Mouse (Mus musculus): Measurements from ENCODE around the gene Prpf40b.

The Prpf40b gene

DNA sequence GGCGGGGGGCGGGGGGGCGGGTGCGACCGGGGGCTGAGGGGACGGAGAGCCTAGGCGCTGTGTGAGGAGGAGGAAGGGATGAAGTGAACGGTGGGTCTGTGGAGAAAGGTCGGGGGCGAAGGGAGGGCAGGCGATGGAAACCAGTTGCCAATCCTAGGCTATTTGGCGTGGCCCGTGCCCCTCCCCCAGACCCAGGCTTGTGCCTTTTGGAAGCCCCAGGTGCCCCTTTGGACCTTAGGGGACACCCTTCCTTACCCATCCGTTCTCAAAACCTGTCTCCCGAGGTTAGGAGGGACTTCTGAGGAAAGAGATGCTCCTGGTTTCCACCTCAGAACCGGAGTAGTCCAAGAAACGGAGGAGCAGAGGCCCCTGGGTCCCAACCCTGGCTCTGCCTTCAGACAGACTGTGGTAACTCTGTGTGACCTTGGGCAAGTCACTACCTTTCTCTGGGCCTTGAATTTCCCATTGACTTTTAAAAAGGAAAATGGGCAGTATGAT is 646 bp downstream of the Prpf40b start, which contains the start of gene Fam186b:
Fam186b (minus strand) TSS at position 405 of the 498 bp plus-strand sequence.
- DNase-seq, result no peak

DNA sequence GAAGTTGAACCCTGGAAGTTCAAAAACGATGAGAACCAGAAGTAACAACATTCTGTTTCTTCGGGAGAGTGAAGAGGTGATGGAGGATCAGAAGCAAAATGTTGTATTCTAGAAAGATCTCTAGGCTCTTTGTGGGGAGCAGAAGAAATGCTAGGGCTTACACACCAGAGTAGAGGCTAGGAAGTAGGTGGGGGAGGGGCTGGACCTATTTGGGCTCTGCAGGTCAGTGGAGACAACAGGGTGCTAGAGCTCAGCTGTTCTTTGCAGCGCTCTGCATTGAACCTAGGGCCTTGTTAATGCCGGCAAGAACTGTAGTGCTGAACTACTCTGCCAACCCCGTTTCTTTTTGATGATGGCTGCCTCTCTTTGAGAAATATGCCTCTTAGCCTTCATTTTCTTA is 1.3 kb downstream of the Prpf40b start:
- DNase-seq, result no peak

DNA sequence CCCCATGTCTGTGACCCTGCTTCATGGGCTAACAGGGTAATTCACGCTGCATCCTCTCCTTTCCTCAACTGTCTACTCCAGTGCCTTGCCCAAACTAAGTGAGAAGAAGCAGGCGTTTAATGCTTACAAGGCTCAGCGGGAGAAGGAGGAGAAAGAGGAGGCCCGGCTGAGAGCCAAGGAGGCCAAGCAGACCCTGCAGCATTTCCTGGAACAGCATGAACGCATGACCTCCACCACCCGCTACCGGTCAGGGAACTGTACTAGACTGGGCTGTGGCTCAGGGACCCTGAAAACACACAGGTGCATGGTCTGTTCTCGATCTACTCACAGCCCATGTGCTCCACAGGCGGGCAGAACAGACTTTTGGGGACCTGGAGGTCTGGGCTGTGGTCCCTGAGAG is 12.6 kb downstream of the Prpf40b start:
- no peak for DNase-seq

DNA sequence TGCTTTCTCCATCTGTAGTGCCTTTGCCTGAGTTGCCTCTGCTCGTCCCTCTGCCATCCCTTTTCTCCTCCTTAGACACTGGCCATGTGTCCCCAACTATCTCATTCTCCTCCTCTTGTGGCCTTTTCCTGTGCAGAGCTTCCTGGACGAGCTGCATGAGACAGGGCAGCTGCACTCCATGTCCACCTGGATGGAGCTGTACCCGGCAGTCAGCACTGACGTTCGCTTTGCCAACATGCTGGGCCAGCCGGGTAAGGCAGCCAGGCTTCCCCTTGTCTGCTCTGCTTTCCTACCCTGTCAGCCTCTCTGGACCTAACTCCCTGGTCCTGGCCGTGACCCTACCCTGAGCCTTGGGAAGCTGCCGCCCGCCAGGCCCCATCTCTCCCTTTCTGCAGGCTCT is 14.7 kb downstream of the Prpf40b start:
- DNase-seq, result no peak

DNA sequence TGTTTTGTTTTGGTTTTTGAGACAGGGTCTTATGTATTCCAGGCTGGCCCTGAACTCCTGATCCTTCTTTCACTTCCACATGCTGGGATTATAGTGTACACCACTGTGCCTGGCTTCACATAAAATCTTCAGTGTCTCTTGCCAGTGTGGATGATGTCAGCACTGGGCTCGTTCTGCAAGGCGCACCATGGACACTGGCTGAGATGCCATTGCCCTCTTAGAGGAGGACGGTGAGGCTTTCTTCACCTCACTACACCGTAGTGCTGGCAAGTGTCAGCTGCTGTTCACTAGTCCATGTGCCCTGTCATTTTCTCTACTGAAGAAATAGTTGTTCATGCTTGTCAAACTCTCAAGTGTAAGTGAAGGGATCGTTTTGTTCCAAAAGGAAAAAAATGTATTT is 15.7 kb downstream of the Prpf40b start:
- DNase-seq, result no peak

DNA sequence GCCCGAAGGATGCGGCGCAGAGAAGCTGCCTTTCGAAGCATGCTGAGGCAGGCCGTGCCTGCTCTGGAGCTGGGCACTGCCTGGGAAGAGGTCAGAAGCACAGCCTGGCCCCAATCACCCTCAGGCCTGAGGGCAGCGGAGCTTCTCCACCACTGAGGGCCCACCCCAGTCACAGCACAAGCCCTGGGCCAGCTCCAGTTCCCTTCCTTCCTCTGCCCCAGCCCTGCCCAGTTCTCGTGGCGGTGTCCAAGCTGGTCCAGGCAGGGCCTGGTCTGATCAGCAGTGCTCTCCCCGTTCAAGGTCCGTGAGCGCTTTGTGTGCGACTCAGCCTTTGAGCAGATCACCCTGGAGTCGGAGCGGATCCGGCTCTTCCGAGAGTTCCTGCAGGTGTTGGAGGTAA is 20.0 kb downstream of the Prpf40b start:
- no peak for DNase-seq

DNA sequence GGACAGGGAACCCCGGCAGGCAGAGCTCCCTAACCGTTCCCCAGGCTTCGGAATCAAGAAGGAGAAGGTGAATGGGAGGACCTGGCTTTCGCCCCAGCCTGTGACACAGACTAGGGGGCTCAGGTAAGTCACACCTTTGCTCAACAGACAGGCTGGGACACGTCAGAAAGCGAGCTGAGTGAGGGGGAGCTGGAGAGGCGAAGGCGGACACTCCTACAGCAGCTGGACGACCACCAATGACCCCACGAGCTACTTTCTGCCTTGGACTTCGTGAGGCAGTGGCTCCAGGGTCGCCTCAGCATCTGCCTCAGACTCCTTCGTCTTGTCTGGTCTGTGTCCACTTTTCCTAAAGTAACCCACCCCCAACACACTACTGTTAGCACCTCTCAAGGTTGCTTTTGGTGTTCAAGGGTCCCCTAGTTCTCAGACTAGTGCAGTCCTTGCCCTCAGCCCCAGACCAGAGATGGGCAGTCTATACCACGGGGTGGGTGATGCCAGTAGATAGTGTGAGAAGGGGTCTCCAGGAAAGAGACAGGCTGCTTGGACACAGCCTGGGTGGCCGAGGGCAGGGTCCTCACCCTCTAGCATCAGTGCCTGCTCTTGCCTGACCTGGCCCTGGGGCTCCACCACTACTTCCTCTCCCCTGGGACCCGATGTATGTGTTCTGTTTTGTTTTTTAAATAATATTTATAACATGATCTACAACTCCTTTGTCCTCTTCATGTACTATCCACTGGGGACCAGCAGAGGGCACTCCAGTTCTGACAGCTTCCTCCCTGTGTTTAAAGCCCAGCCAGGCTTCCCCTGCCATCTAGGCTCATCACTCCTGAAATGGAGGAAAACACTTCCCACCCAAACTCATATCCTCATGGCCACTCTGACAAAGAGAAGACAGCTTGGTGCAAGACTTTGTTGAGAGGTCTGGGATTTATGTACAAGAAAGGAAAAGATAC is 21.7 kb downstream of the Prpf40b start:
- peak; percentile 60 for DNase-seq

DNA sequence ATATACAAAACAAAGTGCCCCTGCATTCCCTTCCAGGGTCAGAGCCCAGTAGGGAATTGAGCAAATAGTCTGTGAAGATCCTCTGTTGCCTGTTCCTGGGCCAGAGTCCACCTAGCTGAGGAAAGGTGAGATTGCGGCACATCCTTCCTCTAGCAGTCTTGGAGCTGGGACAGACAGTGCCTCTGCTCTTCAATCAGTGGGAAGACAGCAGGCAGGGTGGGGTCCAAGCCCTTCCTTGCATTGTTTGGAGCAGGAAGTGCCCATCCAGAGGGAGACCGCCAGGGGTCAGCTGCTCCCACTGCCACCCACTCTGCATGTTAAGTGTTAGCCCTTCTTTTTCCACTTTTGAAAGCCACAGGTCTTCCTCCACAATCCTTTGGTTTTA is 22.4 kb downstream of the Prpf40b start:
- DNase-seq, result no peak

DNA sequence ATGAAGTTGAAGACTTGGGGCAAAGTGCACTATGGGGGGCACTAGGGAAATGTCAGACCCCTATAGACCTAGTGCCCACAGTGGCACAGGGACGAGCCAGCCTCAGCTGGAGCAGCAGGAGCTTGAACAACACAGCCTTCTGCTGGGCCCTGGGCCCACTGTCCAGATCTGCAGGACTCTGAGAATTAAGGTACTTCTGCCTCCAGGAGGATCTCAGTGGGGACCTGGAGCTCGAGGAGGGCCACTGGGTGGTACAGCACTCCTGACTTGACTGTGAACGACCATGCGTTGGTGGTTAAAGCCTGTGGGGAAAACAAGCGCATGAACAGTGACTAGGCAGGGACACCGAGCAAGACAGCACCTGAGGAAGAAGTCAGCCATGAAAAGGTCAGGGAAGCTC is 23.2 kb downstream of the Prpf40b start:
- no peak for DNase-seq

DNA sequence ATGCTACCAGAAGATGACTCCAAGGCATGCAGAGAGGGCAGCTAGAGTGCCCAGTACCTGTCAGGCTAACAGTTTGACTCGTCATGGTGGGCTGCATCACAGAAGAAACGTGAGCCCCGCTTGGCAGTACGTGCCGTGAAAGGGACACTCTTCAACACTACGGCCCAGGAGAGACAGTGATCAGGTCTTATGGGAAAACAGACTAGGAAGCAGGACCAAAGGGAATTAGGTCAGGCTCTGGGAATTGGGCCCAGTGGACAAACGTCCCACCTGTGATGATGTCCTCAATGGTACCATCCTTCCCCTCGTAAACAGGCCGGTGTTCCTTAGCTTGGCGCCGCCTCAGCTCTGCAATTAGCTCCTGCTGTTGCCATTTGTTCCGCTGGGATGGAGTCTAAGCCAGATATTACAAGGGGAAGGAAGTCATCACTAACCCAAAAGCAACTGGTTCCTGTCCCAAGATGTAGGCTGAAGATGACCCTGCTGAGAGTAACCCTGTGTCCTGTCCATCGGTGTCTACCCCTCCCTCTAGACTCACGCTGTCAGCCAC is 24.0 kb downstream of the Prpf40b start:
- no peak for DNase-seq

DNA sequence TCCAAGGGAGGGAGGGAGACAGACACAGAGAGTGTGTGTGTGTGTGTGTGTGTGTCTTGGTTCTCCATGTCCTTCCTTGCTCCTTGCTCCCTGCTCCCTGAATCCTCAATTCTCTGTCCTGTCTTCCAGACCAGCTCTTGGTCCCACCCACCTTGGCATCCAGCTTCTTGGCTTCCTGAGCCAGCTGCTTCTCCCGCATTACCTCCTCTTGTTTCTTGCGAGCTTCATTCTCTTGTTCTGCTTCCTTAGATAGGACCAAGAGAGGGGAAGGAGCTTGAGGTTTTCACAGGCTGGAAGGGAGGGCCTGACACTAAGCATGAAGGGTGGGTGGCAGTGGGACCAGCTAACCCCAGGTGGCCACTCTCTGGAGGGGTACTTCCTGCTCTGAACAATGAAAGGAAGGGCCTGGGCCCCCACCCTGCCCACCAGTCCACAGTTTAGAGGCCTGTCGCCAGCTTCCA is 24.6 kb downstream of the Prpf40b start:
- DNase-seq, result no peak

DNA sequence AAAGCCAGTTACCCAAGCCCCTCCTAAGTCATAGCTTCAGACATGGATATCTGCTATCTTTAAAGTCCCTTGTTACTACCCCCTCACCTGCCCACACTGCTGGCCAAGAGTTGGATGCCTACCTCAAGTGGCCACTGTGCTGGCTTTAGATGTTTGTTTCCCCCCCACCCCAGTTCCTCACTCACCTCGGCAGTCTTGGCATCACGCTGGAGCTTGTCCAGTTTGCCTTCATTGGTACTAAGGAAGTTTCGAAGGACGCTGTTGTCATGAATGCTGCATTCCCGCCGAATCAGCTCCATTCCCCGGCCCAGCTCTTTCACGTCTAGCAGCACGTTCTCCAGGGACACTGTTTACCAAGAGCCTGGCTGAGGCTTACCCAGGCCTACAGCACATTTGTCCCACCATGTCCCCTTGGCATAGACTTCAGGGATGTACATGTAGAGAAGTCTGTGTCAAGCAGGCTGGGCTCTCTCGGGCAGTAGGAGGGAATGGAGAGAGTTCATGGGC is 25.3 kb downstream of the Prpf40b start:
- DNase-seq, result no peak

DNA sequence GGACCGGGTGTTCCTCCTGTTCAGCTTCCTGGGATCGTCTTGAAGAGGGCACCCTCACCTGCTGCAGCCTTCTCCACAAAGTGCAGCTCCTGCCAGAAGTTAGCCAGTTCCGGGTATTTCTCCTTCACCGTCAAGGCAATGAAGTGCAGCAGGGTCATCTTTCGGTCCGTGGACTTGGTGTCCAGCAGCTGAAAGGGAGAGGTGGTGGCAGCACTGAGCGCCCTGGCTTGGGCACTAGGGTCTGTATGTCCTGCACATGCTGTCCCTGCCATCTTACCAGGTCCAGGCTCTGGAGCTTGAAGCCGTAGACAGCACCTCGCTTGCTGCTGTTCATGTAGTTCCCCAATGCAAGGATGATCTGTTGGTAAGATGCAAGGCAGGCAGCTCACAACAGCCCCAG is 26.1 kb downstream of the Prpf40b start:
- DNase-seq, result no peak

DNA sequence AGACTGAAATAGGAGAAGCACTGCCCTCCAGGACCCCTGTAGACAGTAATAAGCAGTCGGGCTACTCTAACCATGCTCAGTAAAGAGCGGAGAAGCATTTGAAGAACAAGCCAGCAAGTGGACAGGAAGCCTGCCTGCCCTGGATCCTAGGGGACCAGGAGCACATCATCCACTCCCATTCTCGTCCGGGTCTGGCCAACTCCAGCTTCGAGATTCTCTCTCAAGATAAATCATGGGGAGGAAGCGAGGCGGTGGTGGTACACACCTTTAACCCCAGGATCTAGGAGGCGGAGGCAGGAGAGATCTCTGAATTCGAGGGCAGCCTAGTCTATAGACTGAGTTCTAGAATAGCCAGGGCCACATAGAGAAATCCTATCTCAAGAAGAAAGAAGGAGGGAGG is 29.3 kb downstream of the Prpf40b start:
- DNase-seq, result no peak

DNA sequence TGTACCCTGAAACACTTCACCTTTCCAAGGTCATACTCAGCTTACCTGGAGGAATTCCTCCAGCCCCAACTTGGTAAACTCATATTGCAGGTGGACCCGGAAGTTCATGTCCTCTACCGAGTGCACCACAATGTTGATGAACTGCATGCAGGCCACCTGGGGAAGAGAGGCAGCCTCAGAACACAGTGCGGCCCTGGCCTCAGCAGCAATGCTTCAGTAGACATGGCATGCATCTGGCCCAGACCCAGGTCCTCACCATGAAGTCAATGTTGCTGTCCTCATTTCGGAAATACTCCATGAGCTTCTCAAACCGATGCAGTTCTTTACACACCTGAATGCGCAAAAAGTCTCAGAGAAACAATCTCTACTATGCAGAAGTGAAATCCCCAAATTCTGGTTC is 30.7 kb downstream of the Prpf40b start:
- DNase-seq, result no peak

DNA sequence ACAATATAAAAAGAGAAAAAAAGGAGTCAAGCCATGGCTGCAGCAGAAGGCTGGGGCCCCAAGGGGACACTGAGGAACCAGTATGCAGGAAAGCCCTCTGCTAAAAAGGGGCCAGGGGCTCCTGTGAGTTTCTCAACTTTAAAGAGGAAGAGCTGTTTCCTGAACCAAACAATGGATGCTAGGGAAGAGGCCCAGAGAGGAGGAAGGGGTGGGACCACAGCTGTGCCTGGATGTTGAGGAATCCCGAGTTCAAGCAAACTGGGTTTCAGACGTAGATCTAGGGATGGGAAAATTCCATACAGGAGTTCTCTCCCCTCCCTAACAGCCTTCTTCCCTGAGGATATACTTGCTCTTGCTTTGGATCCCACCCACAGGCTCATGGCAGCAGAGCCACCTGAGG is 31.5 kb downstream of the Prpf40b start:
- no peak for DNase-seq

DNA sequence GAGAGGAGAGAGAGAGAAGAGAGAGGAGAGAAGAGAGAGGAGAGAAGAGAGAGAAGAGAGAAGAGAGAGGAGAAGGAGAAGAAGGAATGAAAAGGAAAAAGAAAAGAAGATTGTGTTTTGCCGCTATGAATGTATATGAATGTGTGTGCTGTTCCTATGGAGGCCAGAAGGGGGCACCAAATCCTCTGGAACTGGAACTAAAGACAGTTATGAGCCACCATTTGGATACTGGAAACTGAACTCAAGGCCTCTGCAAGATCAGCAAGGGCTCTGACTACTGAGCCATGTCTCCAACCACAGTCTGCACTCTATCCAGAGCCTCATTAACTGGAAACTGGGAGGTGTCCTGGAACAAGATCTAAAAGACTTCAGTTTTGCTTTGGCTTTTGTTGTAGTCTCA is 32.1 kb downstream of the Prpf40b start:
- no peak for DNase-seq

DNA sequence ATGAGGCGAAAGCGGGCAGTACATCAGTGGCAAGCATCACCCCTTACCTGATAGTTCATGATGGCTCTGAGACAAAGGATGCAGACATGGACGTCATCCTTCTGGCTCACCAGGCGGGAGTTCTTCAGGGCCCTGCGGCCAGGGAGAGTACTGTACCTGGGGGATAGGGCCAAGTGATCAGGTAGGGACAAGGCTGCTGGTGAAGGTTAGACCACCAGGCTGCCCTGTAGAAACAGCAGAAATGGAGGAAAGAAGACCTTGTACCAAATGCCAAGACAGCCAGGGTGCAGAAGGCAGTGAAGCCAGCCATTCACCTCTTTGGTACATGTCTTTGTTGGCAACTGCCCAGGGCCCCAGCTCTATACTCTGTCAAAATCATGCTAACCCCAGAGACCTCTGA is 33.1 kb downstream of the Prpf40b start:
- DNase-seq, result no peak

DNA sequence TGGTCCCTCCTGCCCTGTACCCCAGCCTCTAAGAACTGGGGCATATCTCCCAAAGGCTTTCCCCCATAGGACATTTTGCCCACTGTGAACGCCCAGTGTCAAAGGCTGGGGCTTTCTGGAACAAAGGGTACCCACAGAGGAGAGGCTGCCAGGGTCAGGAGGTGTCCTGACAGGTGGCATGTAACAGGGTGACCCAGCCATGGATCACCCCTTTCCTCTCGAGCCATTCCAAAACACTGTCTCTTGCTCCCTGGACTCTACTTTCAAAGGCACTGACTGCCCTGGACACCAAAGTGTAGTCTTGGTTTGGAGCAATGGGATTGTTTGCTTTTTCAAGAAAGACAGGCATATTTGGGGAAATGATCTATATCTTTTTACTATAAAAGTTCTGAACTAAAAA is 35.4 kb downstream of the Prpf40b start:
- no peak for DNase-seq

DNA sequence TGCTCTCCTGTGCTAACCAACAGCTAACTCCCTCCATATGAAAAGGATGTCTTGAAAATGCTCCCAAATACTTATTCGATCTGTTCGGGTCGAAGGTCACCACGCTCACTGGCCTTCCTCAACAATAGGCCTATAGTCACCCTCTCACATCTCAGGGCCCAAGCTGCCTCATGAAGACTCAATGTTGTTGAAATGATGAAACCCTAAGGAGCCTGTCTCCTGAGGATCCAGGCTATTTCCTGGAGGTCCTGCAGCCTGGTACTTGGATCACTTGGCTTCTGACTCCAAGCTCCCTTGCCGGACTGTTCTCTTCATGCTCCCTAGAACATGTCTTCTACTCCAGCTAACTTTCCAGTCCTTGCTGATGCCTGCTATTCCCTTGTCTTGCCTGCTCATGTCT is 36.5 kb downstream of the Prpf40b start:
- DNase-seq, result no peak

DNA sequence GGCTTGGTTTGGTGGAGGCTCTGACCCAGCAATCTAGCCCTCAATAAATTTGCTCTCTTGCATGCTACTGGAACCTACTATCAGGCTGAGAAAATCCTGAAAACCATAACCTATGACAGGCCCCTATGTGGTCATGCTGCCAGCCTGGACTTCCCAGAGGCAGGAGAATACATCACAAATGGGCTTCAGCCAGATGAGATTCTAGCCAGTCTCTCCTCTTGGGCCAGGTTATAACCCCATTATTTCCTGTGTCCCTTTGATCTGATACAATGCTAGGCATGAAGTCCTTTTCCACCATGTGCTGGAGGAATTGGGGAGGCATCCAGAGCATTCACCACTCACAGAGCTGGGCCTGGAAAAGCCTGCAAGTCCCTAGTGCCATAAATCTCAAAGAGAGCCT is 37.2 kb downstream of the Prpf40b start:
- no peak for DNase-seq

DNA sequence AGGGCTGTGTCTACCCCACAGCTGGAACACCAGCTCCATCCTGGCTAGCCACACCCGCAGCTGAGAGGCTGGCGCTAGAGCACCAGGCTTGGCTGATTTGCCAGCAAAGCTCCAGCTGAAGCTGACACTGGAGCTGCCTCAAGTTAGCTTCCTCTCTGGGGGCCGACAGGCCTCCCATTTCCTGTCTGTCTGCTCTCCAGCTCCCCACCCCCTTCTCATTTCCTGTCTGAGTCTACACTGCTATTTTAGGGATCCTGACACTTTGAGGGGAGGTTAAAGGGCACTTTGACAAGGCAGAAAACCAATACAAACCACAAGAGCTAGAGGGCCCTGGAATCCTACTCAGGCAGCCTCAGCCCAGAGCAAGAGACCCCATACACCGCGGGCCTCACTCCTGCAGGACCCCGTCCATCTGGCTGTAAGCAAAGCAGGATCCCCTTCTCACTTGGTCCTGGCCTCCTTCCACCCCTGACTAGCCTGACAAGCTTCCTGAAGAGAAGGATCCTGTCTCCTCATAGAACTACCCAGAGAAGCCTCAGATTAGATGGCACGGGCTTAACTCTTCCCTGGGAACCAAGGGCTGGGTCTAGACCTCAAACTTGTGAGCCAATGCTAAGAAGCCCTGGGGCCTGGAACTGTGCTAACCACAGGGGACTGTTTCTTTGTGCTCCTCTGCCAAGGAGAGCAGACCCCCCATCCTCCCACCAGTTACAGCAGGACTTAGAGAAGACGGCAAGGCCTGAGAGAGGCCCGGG is 38.2 kb downstream of the Prpf40b start:
- DNase-seq, result no peak

DNA sequence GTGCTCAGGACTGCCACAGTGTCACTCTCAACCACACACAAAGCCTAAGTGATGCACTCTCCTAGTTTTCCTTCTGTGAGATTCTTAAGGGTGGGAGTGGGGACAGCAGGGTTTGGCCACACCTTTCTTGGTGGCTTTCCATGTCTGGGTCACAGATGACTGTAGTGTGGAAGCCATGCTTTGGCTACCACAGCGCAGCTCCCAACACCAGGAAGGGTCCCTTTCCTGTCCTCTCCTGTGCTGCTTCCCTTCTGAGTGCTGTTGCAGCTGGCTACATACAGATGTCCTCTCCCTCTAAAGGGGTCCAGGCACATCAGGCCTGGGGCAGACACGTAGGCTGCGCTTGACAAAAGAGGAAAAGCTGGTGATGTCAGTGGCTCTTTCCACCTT is 38.8 kb downstream of the Prpf40b start:
- DNase-seq, result no peak
